Mouse (Mus musculus): ENCODE measurements around the gene Bub1b.

The Bub1b gene

DNA sequence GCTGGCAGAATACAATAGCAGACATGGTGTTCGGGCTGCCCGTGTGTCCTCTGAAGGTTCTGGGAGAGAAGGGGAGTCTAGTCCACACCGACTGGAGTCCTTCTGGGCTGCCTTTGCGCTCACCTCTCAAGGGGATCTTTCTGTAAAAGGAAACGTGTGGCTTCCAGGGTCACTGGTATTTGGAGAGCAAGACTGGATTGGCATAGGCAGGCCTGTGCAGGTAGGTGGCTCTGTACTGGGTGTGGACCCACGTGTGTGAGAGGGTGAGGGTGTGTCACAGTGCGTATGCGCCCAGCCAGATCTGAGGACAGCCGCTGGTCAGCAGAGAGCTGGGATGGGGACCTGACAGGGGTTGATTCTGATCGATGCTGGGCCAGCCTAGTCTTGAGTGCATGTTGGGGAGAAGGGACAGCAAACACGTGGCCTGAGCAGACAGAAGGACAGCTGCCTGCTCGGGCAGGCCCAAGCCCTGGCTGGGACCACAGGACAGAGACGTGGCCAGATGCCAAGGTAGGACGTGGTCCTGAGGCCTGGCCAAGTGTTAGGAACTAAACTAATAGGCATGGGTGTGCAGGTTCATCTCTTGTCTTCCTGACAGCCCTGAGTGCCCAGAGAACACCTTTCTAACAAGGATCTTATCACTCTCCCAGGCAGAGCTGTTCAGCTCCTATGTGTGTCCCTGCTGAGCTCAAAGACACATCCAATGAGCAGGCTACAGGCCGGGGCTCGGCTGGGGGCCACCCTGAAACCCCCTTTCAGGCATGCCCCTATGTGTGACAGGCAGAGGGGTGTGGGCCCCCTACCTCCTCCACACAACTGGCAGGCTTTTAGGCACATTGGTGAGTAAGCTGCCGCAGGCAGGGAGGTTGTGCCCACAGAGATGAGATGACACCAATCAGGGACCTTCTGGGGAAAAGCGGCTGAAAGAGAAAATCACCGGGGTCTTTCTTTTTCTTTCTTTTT, 66.1 kb downstream of the Bub1b start:
- intact Hi-C loops (cut with DNase I): no loop called here

DNA sequence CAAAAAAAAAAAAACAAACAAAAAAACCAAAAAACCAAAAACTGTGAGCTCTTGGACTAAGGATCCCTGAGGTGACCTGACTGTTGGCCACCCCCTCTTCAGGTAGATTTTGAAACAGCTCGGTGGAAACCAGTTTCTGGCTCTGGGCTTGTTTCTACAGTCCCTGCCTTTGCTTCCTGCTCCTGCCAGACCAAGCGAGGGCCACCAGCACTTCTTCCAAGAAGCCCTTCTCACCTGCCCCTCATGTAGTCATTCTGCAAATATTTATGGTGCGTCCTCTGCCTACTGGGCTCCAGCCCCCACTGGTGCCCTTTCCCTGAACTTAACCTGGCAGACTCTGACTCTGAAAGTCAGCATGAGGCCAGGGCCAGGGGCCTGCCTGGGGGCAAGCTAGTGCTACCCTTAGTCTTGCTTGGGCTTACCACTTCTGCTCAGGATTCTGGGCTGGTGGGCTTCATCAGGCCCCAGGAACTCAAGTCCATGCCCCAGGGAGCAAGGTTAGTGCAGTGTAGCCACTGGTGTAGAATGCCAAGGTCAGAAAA, 67.0 kb downstream of the Bub1b start:
- intact Hi-C loops (cut with DNase I): no loop called here

DNA sequence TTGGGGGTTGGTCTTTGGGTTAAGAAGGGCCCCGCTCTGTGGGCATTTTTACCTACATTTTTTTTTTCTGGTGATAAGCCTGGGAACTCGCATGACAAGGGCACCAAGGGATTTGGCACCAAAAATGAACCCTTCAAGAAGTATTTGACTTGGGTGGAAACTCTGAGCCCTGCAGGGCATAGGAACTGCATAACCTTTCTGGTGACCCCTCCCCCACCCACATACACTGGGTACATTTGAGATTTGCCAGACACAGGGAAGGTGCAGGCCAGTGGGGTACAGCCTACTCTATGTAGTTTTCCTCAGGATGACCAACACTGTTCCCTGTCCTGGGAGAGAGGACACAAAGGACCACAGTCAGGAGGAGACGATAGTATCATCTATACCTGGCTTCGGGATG, 67.6 kb downstream of the Bub1b start:
- intact Hi-C loops (cut with DNase I): no loop called here

DNA sequence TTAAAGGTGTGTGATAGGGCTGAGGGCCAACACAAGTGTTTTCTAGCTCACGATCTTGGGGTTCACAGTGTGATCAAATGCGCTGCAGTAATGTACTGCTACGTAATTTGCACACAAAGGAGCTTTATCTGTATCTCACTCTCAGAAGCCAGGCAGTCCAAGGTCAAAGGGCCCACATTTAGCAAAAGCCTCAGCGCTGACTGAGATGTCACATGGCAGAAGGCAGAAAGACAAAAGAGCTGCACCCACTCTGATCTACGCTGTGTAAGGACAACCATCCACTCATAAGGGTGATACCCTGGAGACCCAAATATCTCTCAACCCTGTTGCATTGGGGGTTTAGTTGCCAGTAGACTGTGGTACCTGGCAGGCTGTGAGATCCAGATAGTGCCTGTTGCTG, 69.2 kb downstream of the Bub1b start:
- intact Hi-C loops (cut with DNase I): no loop called here

DNA sequence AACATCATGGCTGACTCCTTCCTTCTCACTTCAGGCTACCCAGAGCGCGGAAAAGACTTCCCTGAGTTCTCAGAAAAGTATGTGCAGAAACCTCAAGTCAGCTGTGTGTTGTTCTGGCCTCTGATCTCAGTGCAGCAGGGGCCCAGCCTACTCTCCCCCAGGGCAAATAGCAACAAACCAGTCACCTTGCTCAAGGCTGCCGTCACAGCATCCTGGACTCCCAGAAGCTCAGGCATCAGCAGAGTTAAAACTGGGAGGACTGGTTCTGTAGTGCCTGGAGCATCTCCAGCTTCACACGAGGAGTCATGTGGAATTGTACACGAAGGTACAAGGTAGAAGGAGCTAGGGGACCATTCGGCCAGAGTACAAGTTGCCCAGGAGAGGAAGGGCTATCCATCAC, 71.2 kb downstream of the Bub1b start:
- intact Hi-C loops (cut with DNase I): no loop called here

DNA sequence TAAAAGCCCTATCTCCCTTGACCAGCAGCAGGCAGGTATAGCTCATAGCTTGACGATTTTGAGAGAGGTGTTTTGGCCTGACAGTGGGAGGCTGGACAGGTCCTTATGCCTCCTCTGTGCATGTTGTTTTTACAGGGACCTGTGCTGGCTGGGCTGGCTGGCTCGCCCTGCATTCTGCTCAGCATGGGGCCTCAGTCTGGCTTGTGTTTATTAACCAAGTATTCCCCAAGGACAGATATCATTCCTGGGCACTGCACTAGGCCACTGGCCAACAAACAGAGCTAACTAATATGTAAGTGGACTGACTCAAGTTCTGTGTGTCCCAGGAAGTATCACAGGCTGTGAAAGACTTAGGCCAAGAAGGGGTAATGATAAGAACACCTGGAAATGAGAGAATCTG, 71.8 kb downstream of the Bub1b start:
- intact Hi-C loops (cut with DNase I): no loop called here

DNA sequence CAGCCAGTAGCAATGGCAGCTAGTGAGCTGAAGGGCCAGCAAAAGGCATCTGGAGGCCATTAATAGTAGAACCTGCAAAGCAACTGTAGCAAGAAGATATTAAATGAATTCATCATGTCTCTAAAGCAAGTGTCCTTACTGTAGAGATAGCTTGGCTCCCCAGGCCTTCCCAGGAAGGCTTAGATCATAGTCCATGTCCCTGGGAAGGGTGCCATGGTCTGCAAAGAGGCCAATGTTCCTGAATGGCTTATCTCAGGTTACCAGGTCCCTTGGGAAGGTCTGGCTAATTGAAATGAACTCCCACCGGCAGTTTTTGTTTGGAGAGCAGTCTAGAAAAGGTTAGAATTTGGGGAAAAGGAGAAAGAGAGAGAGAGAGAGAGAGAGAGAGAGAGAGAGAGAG, 73.7 kb downstream of the Bub1b start:
- intact Hi-C loops (cut with DNase I): no loop called here

DNA sequence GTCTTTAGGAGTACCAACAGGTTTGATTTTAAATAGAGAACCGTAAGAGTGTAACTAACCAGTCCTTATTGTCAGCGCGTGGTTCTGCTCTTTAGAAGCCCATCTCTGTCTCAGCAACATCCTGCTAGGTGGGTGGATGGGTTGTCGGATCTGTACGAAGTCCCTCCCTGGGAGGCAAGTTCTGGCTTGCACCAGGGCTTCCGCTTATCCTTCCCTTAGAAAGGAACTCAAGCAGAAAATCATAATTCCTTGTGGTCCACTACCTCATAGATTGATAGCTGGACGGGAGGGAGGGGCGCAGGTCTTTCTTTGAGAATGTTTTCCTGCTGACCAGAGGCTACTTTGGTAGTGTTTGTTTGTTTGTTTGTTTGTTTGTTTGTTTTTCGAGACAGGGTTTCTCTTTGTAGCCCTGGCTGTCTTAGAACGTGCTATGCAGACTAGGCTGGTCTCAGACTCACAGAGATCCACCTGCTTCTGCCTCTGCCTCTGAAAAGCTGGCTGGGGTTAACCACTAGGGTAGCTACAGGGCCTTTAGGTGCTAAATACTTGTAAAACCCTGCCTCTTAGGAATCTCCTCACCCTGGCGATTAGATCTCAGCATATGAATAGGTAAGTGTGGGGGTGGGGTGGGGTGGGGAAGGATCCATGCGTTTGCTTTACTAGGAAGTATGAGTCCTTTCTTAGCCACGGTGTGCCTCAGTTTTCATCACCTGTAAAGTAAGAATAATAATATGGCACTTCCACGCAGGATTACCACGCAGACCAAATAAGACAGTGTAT, 75.9 kb downstream of the Bub1b start:
- intact Hi-C loops (cut with DNase I): no loop called here

DNA sequence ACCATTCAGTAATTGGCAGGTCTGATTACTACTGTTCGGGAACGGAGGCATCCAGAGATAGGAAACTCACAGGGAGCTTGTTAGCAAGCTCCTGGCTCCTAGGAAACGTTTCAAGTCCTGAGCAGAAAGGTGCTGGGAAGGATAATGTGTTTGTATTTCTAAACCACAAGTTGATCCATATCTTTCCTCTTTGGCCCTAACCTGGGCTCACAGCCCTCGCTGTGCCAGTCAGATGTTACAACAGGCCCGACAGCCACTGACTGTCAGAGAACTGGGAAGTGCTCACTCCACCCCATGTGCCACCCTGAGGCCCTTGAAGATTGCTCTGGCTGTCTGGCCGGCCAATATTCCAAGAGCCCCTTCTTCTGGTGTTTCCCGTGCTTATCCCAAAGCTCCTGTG, 76.5 kb downstream of the Bub1b start:
- intact Hi-C loops (cut with DNase I): no loop called here

DNA sequence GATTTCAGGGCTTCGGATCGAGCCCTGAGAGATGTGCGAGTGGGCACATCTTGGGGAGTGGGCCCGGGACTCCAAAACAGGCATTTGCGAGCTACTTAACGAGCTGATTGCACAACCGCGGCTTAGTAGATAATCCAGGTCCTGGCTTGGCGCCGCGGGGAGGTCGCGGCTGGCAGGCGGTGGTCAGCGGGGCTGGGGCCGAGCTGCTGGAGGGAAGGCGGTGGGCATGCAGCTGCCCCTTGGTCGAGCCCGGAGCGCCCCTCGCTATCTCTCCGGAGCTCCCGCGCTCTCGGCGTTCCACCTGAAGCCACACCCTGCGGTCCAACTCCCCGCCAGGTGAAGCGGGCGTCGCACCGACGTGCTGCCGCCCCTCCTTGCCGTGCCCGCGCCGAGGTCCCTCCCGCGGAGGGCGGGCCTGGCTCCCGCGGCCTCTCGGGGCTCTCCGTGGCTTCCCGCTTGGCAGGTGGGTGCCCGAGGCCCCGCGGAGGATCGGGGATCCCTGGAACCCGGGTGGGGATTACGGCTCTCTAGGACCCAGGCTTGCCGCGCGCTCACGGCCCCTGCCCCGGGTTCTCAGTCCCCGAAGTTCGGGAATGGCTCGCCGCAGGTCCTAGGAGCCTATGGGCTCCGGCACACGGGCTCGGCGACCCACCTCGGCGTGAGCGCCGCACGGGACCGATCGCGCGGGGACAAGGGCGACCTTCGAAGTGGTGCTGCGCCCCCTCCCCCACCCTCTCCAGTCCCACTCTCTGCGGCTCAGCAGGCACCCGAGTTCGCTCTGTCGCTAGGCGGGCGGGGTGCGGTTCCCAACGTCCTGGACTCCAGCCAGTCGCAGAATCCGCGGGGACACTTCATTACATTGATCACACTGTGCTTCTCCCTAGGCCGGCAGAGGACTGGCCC, 79.1 kb downstream of the Bub1b start:
- intact Hi-C loops (cut with DNase I): no loop called here

DNA sequence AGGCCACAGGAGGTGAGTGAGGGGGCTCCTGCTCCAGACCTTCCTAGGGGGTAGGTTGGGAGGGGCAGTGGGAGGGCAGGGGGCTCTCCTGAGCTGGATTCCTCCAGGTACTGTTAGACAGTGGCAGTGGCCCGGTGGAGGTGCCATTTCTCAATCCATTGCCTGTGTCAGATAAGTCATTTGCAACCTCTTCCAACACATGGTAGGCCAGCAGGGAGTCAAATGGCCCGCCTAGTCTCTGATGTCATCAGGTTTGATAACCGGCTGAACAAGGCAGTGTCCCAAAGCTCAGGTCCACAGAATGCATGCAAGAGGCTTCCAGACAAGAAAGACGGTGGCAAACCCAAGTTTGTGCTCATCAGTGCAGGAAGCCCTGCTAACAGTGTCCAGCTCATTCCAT, 79.8 kb downstream of the Bub1b start:
- intact Hi-C loops (cut with DNase I): no loop called here

DNA sequence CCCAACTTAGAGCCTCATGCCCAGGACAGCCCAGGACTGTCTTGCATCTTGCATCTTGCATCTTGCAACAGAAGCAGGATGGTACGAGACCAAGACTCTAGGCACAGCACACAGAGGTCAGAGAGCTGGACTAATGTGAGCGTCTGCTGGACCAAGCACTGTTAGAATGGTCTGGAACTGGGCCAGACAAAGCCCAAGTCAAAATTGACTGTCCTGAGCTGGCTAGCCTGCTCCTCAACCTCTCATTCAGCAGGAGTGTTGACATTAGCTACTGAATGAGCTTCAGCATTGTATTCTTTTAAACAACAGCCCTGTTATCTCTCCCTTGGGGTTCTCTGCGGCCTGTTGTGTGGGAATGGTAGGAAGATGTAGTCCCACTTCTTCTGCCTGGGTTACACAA, 81.6 kb downstream of the Bub1b start:
- intact Hi-C loops (cut with DNase I): no loop called here

DNA sequence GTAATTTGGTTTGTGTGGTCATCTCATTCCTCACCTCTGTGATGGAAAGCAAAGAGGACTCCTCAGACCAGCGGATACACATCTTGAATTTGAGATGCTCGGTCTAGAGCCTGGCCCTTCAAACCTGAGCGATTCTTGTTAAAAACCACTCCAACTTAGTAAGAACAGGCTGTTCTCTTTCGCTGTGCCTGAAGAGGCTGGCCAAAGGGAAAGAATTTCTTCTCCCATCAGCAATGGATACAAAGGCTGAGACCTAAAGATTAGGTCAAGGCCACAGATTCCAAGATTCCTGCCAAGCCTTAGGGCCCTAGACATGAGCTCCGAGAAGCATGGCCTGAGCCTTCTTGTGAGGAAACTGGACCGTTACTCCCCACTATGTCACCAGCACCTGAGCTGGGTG, 82.9 kb downstream of the Bub1b start:
- intact Hi-C loops (cut with DNase I): no loop called here

DNA sequence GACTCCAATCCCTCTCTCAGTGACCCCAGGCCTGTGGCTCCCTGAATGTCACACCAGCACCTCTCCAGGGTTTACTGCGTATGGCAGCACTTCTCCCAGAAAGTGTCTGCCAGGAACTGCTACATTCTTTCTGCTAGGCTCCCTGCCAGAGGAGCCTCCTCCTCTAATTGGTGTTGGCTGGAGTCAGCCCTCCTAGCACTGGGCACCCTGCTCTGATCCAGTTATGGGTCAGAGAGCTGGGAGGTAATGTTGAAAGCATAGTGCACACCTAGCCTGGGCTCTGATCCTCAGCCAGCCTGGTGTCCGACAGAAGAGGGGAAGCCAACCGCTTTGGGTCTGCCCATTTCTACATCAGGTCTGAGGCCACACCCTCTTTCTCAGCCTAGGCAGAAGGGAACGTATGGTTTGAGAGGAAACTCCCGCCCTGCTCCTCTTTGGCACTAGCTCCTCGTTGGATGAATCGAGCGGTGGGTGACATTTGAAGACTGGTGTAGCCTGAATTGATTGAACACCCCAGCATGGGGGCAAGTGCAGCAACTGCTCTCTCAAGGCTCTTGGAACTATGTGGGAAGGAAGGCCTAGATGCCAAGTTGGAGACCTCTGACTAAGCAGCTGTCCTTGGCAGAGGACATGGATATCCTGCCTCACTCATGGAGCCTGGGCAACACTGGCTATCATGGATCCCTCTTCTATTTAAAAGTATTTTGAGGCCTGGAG, 84.7 kb downstream of the Bub1b start:
- intact Hi-C loops (cut with DNase I): no loop called here

DNA sequence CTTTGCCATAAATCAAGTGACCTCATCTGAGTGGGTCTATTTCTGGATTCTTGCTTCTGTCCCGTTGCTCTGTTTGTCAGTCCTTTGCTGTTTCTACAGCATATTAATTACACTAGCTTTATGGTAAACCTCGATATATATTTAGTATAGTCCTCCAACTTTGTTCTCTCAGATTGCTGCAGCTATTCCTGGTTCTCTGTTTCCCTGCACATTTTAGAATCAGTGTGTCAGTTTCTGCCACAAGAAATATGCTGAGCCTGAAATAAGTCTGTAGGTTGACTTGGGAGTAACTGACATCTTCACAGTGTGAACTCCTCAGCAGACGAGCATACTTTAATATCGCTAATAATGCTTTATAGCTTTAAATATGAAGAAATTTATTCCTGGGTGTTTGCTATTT, 87.1 kb downstream of the Bub1b start:
- intact Hi-C loops (cut with DNase I): no loop called here

DNA sequence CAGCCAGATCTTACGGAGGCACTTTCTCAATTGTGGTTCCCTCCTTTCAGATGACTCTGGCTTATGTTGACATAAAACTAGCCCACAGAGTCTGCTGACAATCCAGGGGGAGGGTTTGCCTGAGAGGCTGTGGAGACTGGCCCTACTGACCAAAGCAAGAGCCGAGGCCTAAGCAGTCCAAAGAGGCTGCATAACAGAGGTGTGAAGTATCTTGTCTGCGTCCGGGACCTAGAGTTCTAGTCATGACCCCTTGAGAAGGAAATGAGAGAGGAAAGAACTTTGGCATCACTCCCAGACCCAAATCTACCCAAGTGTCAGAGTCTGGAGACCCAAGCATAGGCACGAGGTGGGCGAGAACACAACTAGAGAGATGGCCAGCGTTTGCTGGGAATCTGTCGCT, 88.7 kb downstream of the Bub1b start:
- intact Hi-C loops (cut with DNase I): no loop called here

DNA sequence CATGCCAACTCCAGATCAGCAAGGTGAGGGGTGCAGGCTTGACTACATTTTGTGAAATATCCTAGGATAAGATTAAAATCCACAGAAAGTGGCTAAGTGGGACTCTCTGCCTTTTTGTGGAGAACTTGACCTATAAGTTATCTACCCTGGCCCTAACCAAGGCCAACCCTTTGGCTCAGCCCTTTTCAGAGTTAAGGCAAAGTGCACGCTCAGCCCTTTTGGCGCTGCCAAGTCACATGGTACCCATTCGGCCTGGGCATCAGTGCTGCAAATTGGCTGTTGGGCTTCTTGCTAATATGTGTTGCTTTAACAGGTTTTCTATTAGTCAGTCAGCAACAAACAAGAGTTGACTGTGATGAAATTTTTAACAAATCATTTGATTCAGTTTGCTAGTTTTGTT, 89.8 kb downstream of the Bub1b start:
- intact Hi-C loops (cut with DNase I): no loop called here

DNA sequence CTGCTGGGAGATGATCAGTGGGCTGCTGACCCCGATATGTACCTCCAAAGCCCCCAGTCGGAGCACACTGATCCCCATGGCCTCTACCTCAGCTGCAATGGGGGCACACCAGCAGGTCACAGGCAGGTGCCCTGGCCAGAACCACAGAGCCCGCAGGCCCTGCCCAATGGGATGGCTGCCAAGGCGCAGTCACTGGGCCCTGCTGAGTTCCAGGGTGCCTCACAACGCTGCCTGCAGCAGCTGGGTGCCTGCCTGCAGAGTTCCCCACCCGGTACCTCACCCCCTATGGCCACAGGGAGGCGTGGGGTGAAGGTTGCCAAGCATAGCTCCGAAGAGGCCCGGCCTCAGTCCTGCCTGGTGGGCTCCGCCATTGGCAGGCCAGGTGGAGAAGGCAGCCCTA, 91.9 kb downstream of the Bub1b start:
- intact Hi-C loops (cut with DNase I): no loop called here
